Mouse (Mus musculus) liver, embryonic 13.5 days (tissue): Measurements from ENCODE around the gene Rgs9bp. TPM values are rescaled to one million over a fixed set of nuclear protein-coding genes. Genes with fewer than 3 reads are reported as not detected.

ENCODE experiments used
- polyA plus RNA-seq: library from polyadenylated mRNA; unstranded; fragments of >200 nt; fragmentation: Nextera tagmentation; extraction: Ambion mirVana; gene quantifications from 2 replicates; pipeline ENCODE4 v1.2.1, GENCODE M21; 2015

Gene Rgs9bp
- polyA plus RNA-seq, 1 experiment from 2014 or later, result 0.05 TPM

Other genes with a start within 250 kb of the Rgs9bp start
- 28.9 and 34.4 TPM in 2 replicates for gene Faap24, start 188.7 kb downstream of the Rgs9bp start, polyA plus RNA-seq
- 19.7 and 22.9 TPM in 2 replicates for gene Cep89, start 188.5 kb downstream of the Rgs9bp start, polyA plus RNA-seq
- 2.2 and 2.5 TPM in 2 replicates for gene Slc7a9, start 136.8 kb downstream of the Rgs9bp start, polyA plus RNA-seq
- 0.07 and 0.33 TPM in 2 replicates for gene Tdrd12, start 47.8 kb downstream of the Rgs9bp start, polyA plus RNA-seq
- gene Nudt19, start 29.3 kb downstream of the Rgs9bp start, polyA plus RNA-seq, result 96.0 and 105 TPM in 2 replicates
- gene Ankrd27, start 662 bp upstream of the Rgs9bp start, polyA plus RNA-seq, result 26.1 and 31.7 TPM in 2 replicates
- gene Pdcd5, start 61.9 kb upstream of the Rgs9bp start, polyA plus RNA-seq, result 167 and 169 TPM in 2 replicates
- gene Dpy19l3, start 168.9 kb upstream of the Rgs9bp start, polyA plus RNA-seq, result 6.6 and 10.2 TPM in 2 replicates
- 4.6 and 6.3 TPM in 2 replicates for gene Zfp507, start 217.4 kb upstream of the Rgs9bp start, polyA plus RNA-seq